Mouse (Mus musculus): Measurements from ENCODE around the gene Olfr248. TPM values are rescaled to one million over a fixed set of nuclear protein-coding genes. Genes with fewer than 3 reads are reported as not detected.
"Not testable (repeated sequence)": the region's sequence is repeated elsewhere in the genome, so short reads cannot be mapped to it uniquely, and the experiment has no call there.

The Olfr248 gene
- polyA plus RNA-seq (2015; fragmentation: Nextera tagmentation; extraction: Ambion mirVana), result not detected in 2 replicates

- Histone ChIP-seq H3K36me3 (ENCODE audit: control insufficient read depth, insufficient read depth) (no peaks in the 10 kb centered on the region), H3K4me3 (ENCODE audit: low read depth, low read length) (no peak within 1 kb of the TSS), H3K4me2 (ENCODE audit: low read depth, low read length) (no peak within 1 kb of the TSS), H3K27ac (ENCODE audit: low read length) (no peak within 1 kb of the TSS), H3K4me1 (ENCODE audit: control insufficient read depth, low read depth, low read length) (no peaks in the 10 kb centered on the region), H3K9ac (ENCODE audit: low read depth, low read length) (no peak within 1 kb of the TSS), H3K27me3 (ENCODE audit: control insufficient read depth, insufficient read depth, low read depth, low read length) (no peaks in the 10 kb centered on the region), H3K9me3 (replicated peaks; ENCODE audit: control insufficient read depth, low read length) (no peaks in the 10 kb centered on the region)
- ATAC-seq (ENCODE audit: low read depth), result no peak
- 71% methylated on average over 2 of the region's 2 CpGs for WGBS (ENCODE audit: insufficient replicate concordance)
Observed at GRCm38 (mm10) chr1:174390746-174391145, at the start of gene Olfr248. Gene Olfr248 (plus strand): TSS chr1:174391046.

GRCm38 (mm10) chr1:174353636-174354035, 37.2 kb upstream of the Olfr248 start:
- H3K9me3 ChIP-seq (replicated peaks; ENCODE audit: control insufficient read depth, low read length); ATAC-seq (ENCODE audit: low read depth); H3K4me3 ChIP-seq (ENCODE audit: low read depth, low read length); H3K9ac ChIP-seq (ENCODE audit: low read depth, low read length); H3K36me3 ChIP-seq (ENCODE audit: control insufficient read depth, insufficient read depth); H3K27ac ChIP-seq (ENCODE audit: low read length); H3K4me2 ChIP-seq (ENCODE audit: low read depth, low read length); H3K27me3 ChIP-seq (ENCODE audit: control insufficient read depth, insufficient read depth, low read depth, low read length); H3K4me1 ChIP-seq (ENCODE audit: control insufficient read depth, low read depth, low read length): not testable (repeated sequence)
- WGBS (ENCODE audit: insufficient replicate concordance), result 7% methylated on average over 1 of the region's 1 CpGs

GRCm38 (mm10) chr1:174354640-174355039, 36.2 kb upstream of the Olfr248 start:
- Histone ChIP-seq H3K4me1 (ENCODE audit: control insufficient read depth, low read depth, low read length) (no peaks in the 10 kb centered on the region), H3K4me2 (ENCODE audit: low read depth, low read length) (no peak overlapping the region), H3K9me3 (replicated peaks; ENCODE audit: control insufficient read depth, low read length) (no peaks in the 10 kb centered on the region), H3K27ac (ENCODE audit: low read length) (no peak overlapping the region), H3K4me3 (ENCODE audit: low read depth, low read length) (no peak overlapping the region), H3K36me3 (ENCODE audit: control insufficient read depth, insufficient read depth) (no peaks in the 10 kb centered on the region), H3K9ac (ENCODE audit: low read depth, low read length) (no peak overlapping the region), H3K27me3 (ENCODE audit: control insufficient read depth, insufficient read depth, low read depth, low read length) (no peaks in the 10 kb centered on the region)
- ATAC-seq (ENCODE audit: low read depth), result no peak
- WGBS (ENCODE audit: insufficient replicate concordance), result 23% methylated on average over 5 of the region's 5 CpGs

- no peak for ATAC-seq (ENCODE audit: low read depth)
- 18% methylated on average over 2 of the region's 2 CpGs for WGBS (ENCODE audit: insufficient replicate concordance)
Observed at GRCm38 (mm10) chr1:174364882-174365451, 25.9 kb upstream of the Olfr248 start, which contains the start of gene Olfr417. Gene Olfr417 (plus strand): TSS chr1:174365122.

GRCm38 (mm10) chr1:174373799-174374198, 17.0 kb upstream of the Olfr248 start:
- Histone ChIP-seq H3K4me1 (ENCODE audit: control insufficient read depth, low read depth, low read length) (no peaks in the 10 kb centered on the region), H3K27me3 (ENCODE audit: control insufficient read depth, insufficient read depth, low read depth, low read length) (no peaks in the 10 kb centered on the region), H3K4me2 (ENCODE audit: low read depth, low read length) (no peak overlapping the region), H3K4me3 (ENCODE audit: low read depth, low read length) (no peak overlapping the region), H3K36me3 (ENCODE audit: control insufficient read depth, insufficient read depth) (no peaks in the 10 kb centered on the region), H3K27ac (ENCODE audit: low read length) (no peak overlapping the region), H3K9me3 (replicated peaks; ENCODE audit: control insufficient read depth, low read length) (no peaks in the 10 kb centered on the region), H3K9ac (ENCODE audit: low read depth, low read length) (no peak overlapping the region)
- no peak for ATAC-seq (ENCODE audit: low read depth)
- 64% methylated on average over 3 of the region's 3 CpGs for WGBS (ENCODE audit: insufficient replicate concordance)

More at GRCm38 (mm10) chr1:174364882-174365451, 25.9 kb upstream of the Olfr248 start, which contains the start of gene Olfr417:
- Histone ChIP-seq H3K9me3 (replicated peaks; ENCODE audit: control insufficient read depth, low read length) (no peaks in the 10 kb centered on the region), H3K4me1 (ENCODE audit: control insufficient read depth, low read depth, low read length) (no peaks in the 10 kb centered on the region), H3K27ac (ENCODE audit: low read length) (no peak within 1 kb of the TSS), H3K36me3 (ENCODE audit: control insufficient read depth, insufficient read depth) (no peaks in the 10 kb centered on the region), H3K27me3 (ENCODE audit: control insufficient read depth, insufficient read depth, low read depth, low read length) (no peaks in the 10 kb centered on the region), H3K4me3 (ENCODE audit: low read depth, low read length) (no peak within 1 kb of the TSS), H3K4me2 (ENCODE audit: low read depth, low read length) (no peak within 1 kb of the TSS), H3K9ac (ENCODE audit: low read depth, low read length) (no peak within 1 kb of the TSS)

GRCm38 (mm10) chr1:174422959-174423358, 32.1 kb downstream of the Olfr248 start:
- peak; percentile 45 for ATAC-seq (ENCODE audit: low read depth)

GRCm38 (mm10) chr1:174423764-174424163, 32.9 kb downstream of the Olfr248 start, which contains the start of gene Olfr414:
Gene Olfr414 (plus strand): TSS chr1:174424064.
- peaks cover 2% of the 10 kb centered on the region; the same call in 1 of the 2 replicates for H3K4me1 ChIP-seq (ENCODE audit: control insufficient read depth, low read depth, low read length)
- H3K36me3 ChIP-seq (ENCODE audit: control insufficient read depth, insufficient read depth), result no peaks in the 10 kb centered on the region
- H3K9ac ChIP-seq (ENCODE audit: low read depth, low read length), result no peak within 1 kb of the TSS
- WGBS (ENCODE audit: insufficient replicate concordance), result 37% methylated on average over 1 of the region's 1 CpGs
- ATAC-seq (ENCODE audit: low read depth), result no peak
- H3K4me3 ChIP-seq (ENCODE audit: low read depth, low read length), result no peak within 1 kb of the TSS
- H3K9me3 ChIP-seq (replicated peaks; ENCODE audit: control insufficient read depth, low read length), result no peaks in the 10 kb centered on the region
- no peak within 1 kb of the TSS for H3K27ac ChIP-seq (ENCODE audit: low read length)
- H3K27me3 ChIP-seq (ENCODE audit: control insufficient read depth, insufficient read depth, low read depth, low read length), result no peaks in the 10 kb centered on the region
- H3K4me2 ChIP-seq (ENCODE audit: low read depth, low read length), result no peak within 1 kb of the TSS

More at GRCm38 (mm10) chr1:174422959-174423358, 32.1 kb downstream of the Olfr248 start:
- Histone ChIP-seq H3K4me2 (ENCODE audit: low read depth, low read length) (no peak overlapping the region), H3K4me3 (ENCODE audit: low read depth, low read length) (no peak overlapping the region), H3K36me3 (ENCODE audit: control insufficient read depth, insufficient read depth) (no peaks in the 10 kb centered on the region), H3K4me1 (ENCODE audit: control insufficient read depth, low read depth, low read length) (peaks cover 2% of the 10 kb centered on the region; the same call in 1 of the 2 replicates), H3K9me3 (replicated peaks; ENCODE audit: control insufficient read depth, low read length) (no peaks in the 10 kb centered on the region), H3K27ac (ENCODE audit: low read length) (no peak overlapping the region), H3K27me3 (ENCODE audit: control insufficient read depth, insufficient read depth, low read depth, low read length) (no peaks in the 10 kb centered on the region), H3K9ac (ENCODE audit: low read depth, low read length) (no peak overlapping the region)
- WGBS (ENCODE audit: insufficient replicate concordance), result 42% methylated on average over 4 of the region's 4 CpGs

GRCm38 (mm10) chr1:174426180-174426986, 35.5 kb downstream of the Olfr248 start:
- peaks cover 2% of the 10 kb centered on the region; the same call in 1 of the 2 replicates for H3K4me1 ChIP-seq (ENCODE audit: control insufficient read depth, low read depth, low read length)
- H3K9me3 ChIP-seq (replicated peaks; ENCODE audit: control insufficient read depth, low read length), result no peaks in the 10 kb centered on the region
- ATAC-seq (ENCODE audit: low read depth), result peak; percentile 85
- no peaks in the 10 kb centered on the region for H3K36me3 ChIP-seq (ENCODE audit: control insufficient read depth, insufficient read depth)
- no peak overlapping the region; the same call in 1 of the 2 replicates for H3K27ac ChIP-seq (ENCODE audit: low read length)
- H3K4me2 ChIP-seq (ENCODE audit: low read depth, low read length), result no peak overlapping the region
- H3K9ac ChIP-seq (ENCODE audit: low read depth, low read length), result no peak overlapping the region
- whole genome bisulfite sequencing (ENCODE audit: insufficient replicate concordance), result 14% methylated on average over 3 of the region's 3 CpGs
- no peak overlapping the region for H3K4me3 ChIP-seq (ENCODE audit: low read depth, low read length)
- no peaks in the 10 kb centered on the region for H3K27me3 ChIP-seq (ENCODE audit: control insufficient read depth, insufficient read depth, low read depth, low read length)

GRCm38 (mm10) chr1:174427402-174427801, 36.6 kb downstream of the Olfr248 start:
- Histone ChIP-seq H3K4me3 (ENCODE audit: low read depth, low read length) (no peak overlapping the region), H3K27me3 (ENCODE audit: control insufficient read depth, insufficient read depth, low read depth, low read length) (no peaks in the 10 kb centered on the region), H3K4me1 (ENCODE audit: control insufficient read depth, low read depth, low read length) (peaks cover 2% of the 10 kb centered on the region; the same call in 1 of the 2 replicates), H3K36me3 (ENCODE audit: control insufficient read depth, insufficient read depth) (no peaks in the 10 kb centered on the region), H3K9me3 (replicated peaks; ENCODE audit: control insufficient read depth, low read length) (no peaks in the 10 kb centered on the region), H3K4me2 (ENCODE audit: low read depth, low read length) (no peak overlapping the region), H3K9ac (ENCODE audit: low read depth, low read length) (no peak overlapping the region), H3K27ac (ENCODE audit: low read length) (no peak overlapping the region)
- no peak for ATAC-seq (ENCODE audit: low read depth)
- 61% methylated on average over 1 of the region's 1 CpGs for WGBS (ENCODE audit: insufficient replicate concordance)
